Mouse (Mus musculus): ENCODE data around the gene Phyhipl. TPM values are rescaled to one million over a fixed set of nuclear protein-coding genes. Genes with fewer than 3 reads are reported as not detected.

The Phyhipl gene
- total and polyA plus RNA-seq, 3 experiments = 0.18 TPM; not detected in 2

DNA sequence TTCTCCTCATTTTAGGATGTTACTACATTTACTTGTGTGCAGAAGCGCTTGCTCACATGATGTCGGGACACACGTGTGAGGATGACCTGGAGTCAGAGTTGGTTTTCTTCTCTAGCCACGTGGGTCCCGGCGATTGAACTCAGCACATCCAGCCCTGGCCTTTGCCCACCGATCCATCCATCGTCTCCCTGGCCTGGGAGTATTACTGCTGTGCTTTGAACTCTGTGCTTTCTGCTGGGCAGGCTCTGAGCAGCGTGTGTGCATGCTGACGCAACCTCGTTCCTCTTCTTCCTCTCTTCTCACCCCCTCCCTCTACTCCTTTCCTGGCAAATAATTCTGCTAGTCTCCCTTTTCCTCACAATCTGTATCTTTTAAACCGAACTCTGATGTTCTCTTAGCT, 121.8 kb downstream of the Phyhipl start:
- no peak overlapping the region for H3K27ac ChIP-seq
- H3K4me3 ChIP-seq = no peak overlapping the region
- H3K9ac ChIP-seq (ENCODE audit: low read depth, low read length) = no peak overlapping the region
- no peaks in the 10 kb centered on the region for H3K36me3 ChIP-seq (ENCODE audit: control insufficient read depth, insufficient read depth, low read length)
- DNase-seq = no peak
- no peaks in the 10 kb centered on the region for H3K27me3 ChIP-seq (ENCODE audit: control insufficient read depth, insufficient read depth, low read length)
- peaks cover 2% of the 10 kb centered on the region for H3K4me1 ChIP-seq (ENCODE audit: control insufficient read depth, insufficient read depth, low read length)
- intact Hi-C loops (cut with DNase I) = no loop called here
- WGBS = 88% methylated on average over 12 of the region's 12 CpGs
- TF ChIP-seq EP300 (IDR thresholded peaks at IDR 0.05; ENCODE audit: insufficient read depth, low read depth, low read length) (no peak), CTCF (IDR thresholded peaks at IDR 0.05) (no peak), POLR2A (IDR thresholded peaks at IDR 0.05; ENCODE audit: insufficient read depth, low read depth, low read length) (no peak)
- no peaks in the 10 kb centered on the region for H3K79me2 ChIP-seq (replicated peaks; ENCODE audit: control insufficient read depth, insufficient read depth, low read length)

DNA sequence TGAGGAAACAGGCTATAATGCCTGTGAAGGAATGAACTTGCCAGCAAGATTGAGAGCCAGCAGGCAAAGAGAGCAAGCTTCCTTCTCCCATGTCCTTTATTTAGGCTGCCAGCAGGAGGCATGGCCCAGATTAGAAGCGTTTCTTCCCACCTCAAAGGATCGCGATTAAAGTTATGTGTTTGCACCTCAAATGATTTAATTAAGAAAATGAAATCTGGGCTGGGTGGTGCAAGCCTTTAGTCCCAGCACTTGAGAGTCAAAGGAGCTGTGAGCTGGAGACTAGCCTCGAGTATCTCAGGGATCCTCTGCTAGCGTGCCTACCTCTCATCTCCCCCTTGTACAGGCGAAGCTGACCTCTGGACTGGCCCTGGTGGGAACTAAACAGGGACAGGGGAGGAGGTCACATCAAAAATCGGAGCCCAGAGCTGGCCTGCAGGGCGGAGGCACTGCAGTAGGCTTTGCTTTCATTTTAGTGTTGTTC, 122.4 kb downstream of the Phyhipl start:
- peak; percentile 26 to 51 for DNase-seq
- Histone ChIP-seq H3K27me3 (ENCODE audit: control insufficient read depth, insufficient read depth, low read length) (no peaks in the 10 kb centered on the region), H3K27ac (peak overlapping the region; percentile 52), H3K79me2 (replicated peaks; ENCODE audit: control insufficient read depth, insufficient read depth, low read length) (no peaks in the 10 kb centered on the region), H3K9ac (ENCODE audit: low read depth, low read length) (peak overlapping the region; percentile 21; the same call in 1 of the 2 replicates), H3K4me3 (no peak overlapping the region), H3K36me3 (ENCODE audit: control insufficient read depth, insufficient read depth, low read length) (no peaks in the 10 kb centered on the region), H3K4me1 (ENCODE audit: control insufficient read depth, insufficient read depth, low read length) (peaks cover 2% of the 10 kb centered on the region)
- TF ChIP-seq POLR2A (IDR thresholded peaks at IDR 0.05; ENCODE audit: insufficient read depth, low read depth, low read length) = no peak
- 0 out of 2 replicates have a peak, but pooled peaks have one; percentile 2 for TF ChIP-seq CTCF (IDR thresholded peaks at IDR 0.05)
- no peak for TF ChIP-seq EP300 (IDR thresholded peaks at IDR 0.05; ENCODE audit: insufficient read depth, low read depth, low read length)
- intact Hi-C loops (cut with DNase I) = no loop called here
- WGBS = 67% methylated on average over 8 of the region's 8 CpGs

DNA sequence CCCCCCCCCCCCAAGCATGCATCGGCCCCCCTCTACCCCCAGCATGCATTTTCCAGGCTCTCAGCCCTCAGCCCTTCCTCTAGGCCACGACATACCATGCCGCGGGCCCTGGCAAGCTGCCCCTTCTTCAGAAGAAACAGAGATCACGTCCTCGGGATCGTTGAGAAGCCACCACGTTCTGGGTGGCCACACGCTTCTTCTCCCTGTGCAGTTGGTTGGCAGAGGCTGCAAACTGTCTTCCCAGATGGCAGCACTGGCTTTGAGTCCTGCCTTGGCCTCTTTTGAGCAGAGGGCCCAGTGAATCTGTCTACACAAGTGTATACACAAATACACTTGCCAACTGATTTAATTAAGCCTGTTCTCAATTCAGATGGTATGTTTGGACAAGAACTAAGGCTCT, 123.5 kb downstream of the Phyhipl start:
- no peak for TF ChIP-seq POLR2A (IDR thresholded peaks at IDR 0.05; ENCODE audit: insufficient read depth, low read depth, low read length)
- no peak for TF ChIP-seq EP300 (IDR thresholded peaks at IDR 0.05; ENCODE audit: insufficient read depth, low read depth, low read length)
- TF ChIP-seq CTCF (IDR thresholded peaks at IDR 0.05) = no peak
- WGBS = 82% methylated on average over 9 of the region's 9 CpGs
- Histone ChIP-seq H3K9ac (ENCODE audit: low read depth, low read length) (no peak overlapping the region), H3K4me3 (no peak overlapping the region), H3K79me2 (replicated peaks; ENCODE audit: control insufficient read depth, insufficient read depth, low read length) (no peaks in the 10 kb centered on the region), H3K27me3 (ENCODE audit: control insufficient read depth, insufficient read depth, low read length) (no peaks in the 10 kb centered on the region), H3K4me1 (ENCODE audit: control insufficient read depth, insufficient read depth, low read length) (peaks cover 2% of the 10 kb centered on the region), H3K36me3 (ENCODE audit: control insufficient read depth, insufficient read depth, low read length) (no peaks in the 10 kb centered on the region), H3K27ac (no peak overlapping the region)
- intact Hi-C loops (cut with DNase I) = no loop called here
- no peak for DNase-seq

DNA sequence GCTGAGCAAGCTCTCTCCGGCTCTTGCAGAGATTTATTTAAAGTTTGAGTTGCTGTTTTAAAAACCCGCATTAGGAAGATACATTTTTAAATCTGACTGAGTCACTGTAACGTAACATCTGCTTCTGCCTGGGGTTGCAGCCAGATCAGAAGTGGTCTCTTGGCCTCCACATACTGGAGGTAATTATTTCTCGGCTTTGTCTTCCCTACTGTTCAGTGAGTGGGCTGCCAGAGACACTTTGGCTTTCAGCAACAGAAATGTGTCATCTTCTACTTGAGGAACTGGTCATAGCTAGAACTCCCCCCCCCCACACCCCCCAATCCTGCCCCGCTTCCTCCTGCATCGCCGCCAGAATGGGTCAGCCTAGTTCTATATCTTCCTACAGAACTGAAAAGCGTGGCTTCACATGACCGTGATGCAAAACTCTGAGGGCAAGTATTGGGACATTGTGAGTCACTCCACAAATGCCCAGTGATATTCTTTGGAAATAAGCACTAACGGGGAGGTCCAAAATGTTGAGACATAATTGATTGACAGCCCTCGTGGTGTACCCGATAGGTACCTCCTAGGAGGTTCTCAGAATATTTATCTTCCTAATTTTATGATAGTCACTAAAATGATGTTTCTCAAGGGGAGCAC, 125.5 kb downstream of the Phyhipl start:
- no peak overlapping the region for H3K9ac ChIP-seq (ENCODE audit: low read depth, low read length)
- H3K27me3 ChIP-seq (ENCODE audit: control insufficient read depth, insufficient read depth, low read length) = no peaks in the 10 kb centered on the region
- H3K27ac ChIP-seq = no peak overlapping the region
- no peaks in the 10 kb centered on the region for H3K79me2 ChIP-seq (replicated peaks; ENCODE audit: control insufficient read depth, insufficient read depth, low read length)
- H3K36me3 ChIP-seq (ENCODE audit: control insufficient read depth, insufficient read depth, low read length) = no peaks in the 10 kb centered on the region
- intact Hi-C loops (cut with DNase I) = no loop called here
- 77% methylated on average over 12 of the region's 12 CpGs for WGBS
- TF ChIP-seq CTCF (IDR thresholded peaks at IDR 0.05) (no peak), POLR2A (IDR thresholded peaks at IDR 0.05; ENCODE audit: insufficient read depth, low read depth, low read length) (no peak), EP300 (IDR thresholded peaks at IDR 0.05; ENCODE audit: insufficient read depth, low read depth, low read length) (no peak)
- no peak for DNase-seq
- peaks cover 2% of the 10 kb centered on the region for H3K4me1 ChIP-seq (ENCODE audit: control insufficient read depth, insufficient read depth, low read length)
- no peak overlapping the region for H3K4me3 ChIP-seq

DNA sequence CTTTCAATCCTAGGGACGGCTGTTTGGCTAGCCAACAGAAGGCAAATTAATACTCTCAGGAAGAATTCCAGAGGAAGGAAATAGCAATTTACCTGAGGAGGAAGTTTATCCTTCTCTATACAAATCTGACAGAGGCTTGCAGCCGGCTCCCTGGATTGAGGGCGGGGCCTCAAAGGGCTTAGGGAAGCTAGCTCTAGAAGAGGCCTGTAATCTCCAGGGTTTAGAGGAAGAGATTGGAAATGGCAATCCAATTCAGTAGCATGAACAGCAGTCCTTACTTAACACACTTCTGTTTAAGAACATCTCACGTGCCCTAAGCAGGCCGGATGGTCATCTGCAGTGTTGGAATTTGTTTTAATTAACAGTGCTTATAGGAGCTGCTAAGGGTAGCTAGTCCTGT, 134.4 kb downstream of the Phyhipl start:
- TF ChIP-seq POLR2A (IDR thresholded peaks at IDR 0.05; ENCODE audit: insufficient read depth, low read depth, low read length) = no peak
- no peak for TF ChIP-seq CTCF (IDR thresholded peaks at IDR 0.05)
- no peak for TF ChIP-seq EP300 (IDR thresholded peaks at IDR 0.05; ENCODE audit: insufficient read depth, low read depth, low read length)
- 0 out of 2 replicates have a peak overlapping the region, but pooled peaks have one; percentile 15 for H3K27ac ChIP-seq
- H3K4me1 ChIP-seq (ENCODE audit: control insufficient read depth, insufficient read depth, low read length) = no peaks in the 10 kb centered on the region; the same call in 1 of the 2 replicates
- H3K9ac ChIP-seq (ENCODE audit: low read depth, low read length) = no peak overlapping the region
- intact Hi-C loops (cut with DNase I) = no loop called here
- peak in 1 of 2 experiments; percentile 17 for DNase-seq
- H3K36me3 ChIP-seq (ENCODE audit: control insufficient read depth, insufficient read depth, low read length) = peaks cover 2% of the 10 kb centered on the region
- H3K27me3 ChIP-seq (ENCODE audit: control insufficient read depth, insufficient read depth, low read length) = no peaks in the 10 kb centered on the region
- H3K4me3 ChIP-seq = peak overlapping the region; percentile 30; the same call in 1 of the 2 replicates
- H3K79me2 ChIP-seq (replicated peaks; ENCODE audit: control insufficient read depth, insufficient read depth, low read length) = no peaks in the 10 kb centered on the region
- WGBS = 36% methylated on average over 5 of the region's 5 CpGs
